Mouse (Mus musculus) forebrain, postnatal 0 days (tissue): Measurements from ENCODE around the gene Frem1. TPM values are rescaled to one million over a fixed set of nuclear protein-coding genes. Genes with fewer than 3 reads are reported as not detected.

Source experiments
- ATAC-seq: fragments of 200-750 bp; cut with Nextera tagmentation; 2 replicates; pipeline ENCODE4 v1.8.0; 2017; ENCODE audit warnings: mild to moderate bottlenecking, moderate library complexity
- DNase-seq: peaks from one replicate; pipeline ENCODE4 v3.0.0-alpha.2; 2015
- H3K27ac ChIP-seq: fragments of 300-500 bp; sonication (generic); 2 replicates; pipeline ENCODE4 v1.5.1; 2014; ENCODE audit warnings: low read depth, mild to moderate bottlenecking, antibody characterized with exemption, low read length, moderate library complexity, mixed read lengths
- H3K27me3 ChIP-seq: fragments of 300-500 bp; sonication (generic); 2 replicates; pipeline ENCODE4 v1.6.1; 2014; ENCODE audit warnings: mild to moderate bottlenecking, low read length, mixed read lengths; ENCODE audit not compliant: insufficient read depth
- H3K36me3 ChIP-seq: fragments of 300-500 bp; sonication (generic); 2 replicates; pipeline ENCODE4 v1.6.1; 2014; ENCODE audit warnings: mild to moderate bottlenecking, moderate library complexity; ENCODE audit not compliant: insufficient read depth
- H3K4me1 ChIP-seq: fragments of 300-500 bp; sonication (generic); 2 replicates; pipeline ENCODE4 v1.6.1; 2014; ENCODE audit warnings: antibody characterized with exemption; ENCODE audit not compliant: insufficient read depth
- H3K4me2 ChIP-seq: fragments of 300-500 bp; sonication (generic); 2 replicates; pipeline ENCODE4 v1.6.1; 2014; ENCODE audit warnings: low read depth, mild to moderate bottlenecking, moderate library complexity
- H3K4me3 ChIP-seq: fragments of 300-500 bp; sonication (generic); 2 replicates; pipeline ENCODE4 v1.5.1; 2014; ENCODE audit warnings: low read depth, low read length, mixed read lengths
- H3K9ac ChIP-seq: fragments of 300-500 bp; sonication (generic); 2 replicates; pipeline ENCODE4 v1.6.1; 2014; ENCODE audit warnings: mild to moderate bottlenecking
- H3K9me3 ChIP-seq: fragments of 300-500 bp; sonication (generic); 2 replicates; pipeline ENCODE4 v1.6.1; 2016; ENCODE audit warnings: low read length
- CTCF ChIP-seq: sonication (generic); IDR thresholded peaks from 2 replicates; pipeline ENCODE4 v1.5.1; 2016; ENCODE audit warnings: antibody characterized with exemption, control low read depth, low read depth
- WGBS: fragments of 180-500 bp; shearing (Covaris S2); extraction: QIAGEN DNeasy Blood & Tissue Kit; methylation state at CpG from one replicate; pipeline ENCODE4 v1.1.7; 2014; 5-methylcytosine and 5-hydroxymethylcytosine counted together
- polyA plus RNA-seq: library from polyadenylated mRNA; unstranded; fragments of >200 nt; fragmentation: Nextera tagmentation; extraction: Ambion mirVana; gene quantifications from 2 replicates; pipeline ENCODE4 v1.2.1, GENCODE M21; 2015
- total RNA-seq: library from RNA; depleted of rRNA; stranded (reverse); fragments of >200 nt; gene quantifications from 2 replicates; pipeline ENCODE4 v1.2.3, GENCODE M21; 2014

Frem1 gene
- total and polyA plus RNA-seq, 2 experiments from 2014 or later, result 1.2 to 5.3 TPM

- H3K27me3 ChIP-seq, result no peaks in the 10 kb centered on the region
- peak; percentile 67 for TF ChIP-seq CTCF
- H3K9me3 ChIP-seq, result no peaks in the 10 kb centered on the region
- H3K9ac ChIP-seq, result no peak overlapping the region
- H3K4me1 ChIP-seq, result 0 out of 2 replicates have a peak, but pooled peaks cover 3% of the 10 kb centered on the region
- H3K36me3 ChIP-seq, result no peaks in the 10 kb centered on the region
- ATAC-seq (peak; percentile 94), DNase-seq (peak; percentile 76)
- H3K4me2 ChIP-seq, result 0 out of 2 replicates have a peak overlapping the region, but pooled peaks have one; percentile 24
- 5% methylated on average over 5 of the region's 5 CpGs for WGBS
- H3K27ac ChIP-seq, result no peak overlapping the region
- no peak overlapping the region for H3K4me3 ChIP-seq
Measured at GRCm38 (mm10) chr4:82934308-82934707, 117.8 kb downstream of the Frem1 start.

GRCm38 (mm10) chr4:82933698-82934210 lies 118.4 kb downstream of the Frem1 start:
- 0 out of 2 replicates have a peak overlapping the region, but pooled peaks have one; percentile 1 for H3K9ac ChIP-seq

GRCm38 (mm10) chr4:82930079-82930478 lies 122.1 kb downstream of the Frem1 start:
- WGBS, result 61% methylated on average over 5 of the region's 5 CpGs
- DNase-seq (no peak), ATAC-seq (no peak)
- no peak for TF ChIP-seq CTCF
- no peaks in the 10 kb centered on the region for H3K36me3 ChIP-seq
- H3K27ac ChIP-seq, result no peak overlapping the region
- H3K4me1 ChIP-seq, result 0 out of 2 replicates have a peak, but pooled peaks cover 3% of the 10 kb centered on the region
- no peak overlapping the region for H3K4me2 ChIP-seq
- no peaks in the 10 kb centered on the region for H3K9me3 ChIP-seq
- H3K9ac ChIP-seq, result no peak overlapping the region
- H3K4me3 ChIP-seq, result no peak overlapping the region
- H3K27me3 ChIP-seq, result no peaks in the 10 kb centered on the region

More at GRCm38 (mm10) chr4:82933698-82934210, 118.4 kb downstream of the Frem1 start:
- H3K4me3 ChIP-seq, result no peak overlapping the region
- 5% methylated on average over 14 of the region's 14 CpGs for WGBS
- TF ChIP-seq CTCF, result peak; percentile 99
- H3K27me3 ChIP-seq, result no peaks in the 10 kb centered on the region
- no peaks in the 10 kb centered on the region for H3K9me3 ChIP-seq
- H3K36me3 ChIP-seq, result no peaks in the 10 kb centered on the region
- DNase-seq (peak; percentile 92), ATAC-seq (peak; percentile 83)
- peak overlapping the region; percentile 2; the same call in 1 of the 2 replicates for H3K27ac ChIP-seq
- 0 out of 2 replicates have a peak, but pooled peaks cover 3% of the 10 kb centered on the region for H3K4me1 ChIP-seq
- H3K4me2 ChIP-seq, result peak overlapping the region; percentile 24

- DNase-seq, result no peak
- Histone ChIP-seq H3K4me1 (no peaks in the 10 kb centered on the region), H3K4me3 (no peak overlapping the region), H3K36me3 (no peaks in the 10 kb centered on the region), H3K9ac (no peak overlapping the region), H3K27ac (no peak overlapping the region), H3K4me2 (no peak overlapping the region), H3K27me3 (no peaks in the 10 kb centered on the region), H3K9me3 (no peaks in the 10 kb centered on the region)
- no peak for TF ChIP-seq CTCF
- WGBS, result 89% methylated on average over 4 of the region's 4 CpGs
- ATAC-seq, result no peak
Measured at GRCm38 (mm10) chr4:82921962-82922361, 130.2 kb downstream of the Frem1 start.

- no peaks in the 10 kb centered on the region for H3K9me3 ChIP-seq
- H3K36me3 ChIP-seq, result no peaks in the 10 kb centered on the region
- H3K4me2 ChIP-seq, result no peak overlapping the region
- ATAC-seq, result no peak
- 64% methylated on average over 2 of the region's 2 CpGs for WGBS
- H3K4me1 ChIP-seq, result peaks cover 14% of the 10 kb centered on the region
- no peak for TF ChIP-seq CTCF
- no peak for DNase-seq
- H3K9ac ChIP-seq, result no peak overlapping the region
- H3K27me3 ChIP-seq, result no peaks in the 10 kb centered on the region
- H3K27ac ChIP-seq, result no peak overlapping the region
- H3K4me3 ChIP-seq, result no peak overlapping the region
Measured at GRCm38 (mm10) chr4:82918625-82919024, 133.5 kb downstream of the Frem1 start.

GRCm38 (mm10) chr4:82916678-82917050 lies 135.5 kb downstream of the Frem1 start:
- Histone ChIP-seq H3K9me3 (no peaks in the 10 kb centered on the region), H3K4me2 (peak overlapping the region; percentile 47), H3K9ac (peak overlapping the region; percentile 34), H3K27me3 (no peaks in the 10 kb centered on the region), H3K27ac (peak overlapping the region; percentile 81), H3K4me1 (peaks cover 14% of the 10 kb centered on the region), H3K4me3 (peak overlapping the region; percentile 22), H3K36me3 (no peaks in the 10 kb centered on the region)
- WGBS, result 7% methylated on average over 5 of the region's 5 CpGs
- no peak for TF ChIP-seq CTCF
- no peak for DNase-seq
- peak; percentile 38; the same call in 1 of the 2 replicates for ATAC-seq

GRCm38 (mm10) chr4:82916003-82916677 lies 136.0 kb downstream of the Frem1 start:
- Histone ChIP-seq H3K27me3 (no peaks in the 10 kb centered on the region), H3K9me3 (no peaks in the 10 kb centered on the region), H3K9ac (peak overlapping the region; percentile 34), H3K4me3 (peak overlapping the region; percentile 22), H3K36me3 (no peaks in the 10 kb centered on the region), H3K4me1 (peaks cover 14% of the 10 kb centered on the region), H3K27ac (peak overlapping the region; percentile 81), H3K4me2 (peak overlapping the region; percentile 47)
- peak; percentile 89 for ATAC-seq
- DNase-seq, result peak; percentile 79
- WGBS, result 11% methylated on average over 14 of the region's 14 CpGs
- no peak for TF ChIP-seq CTCF
